ENCODE assay signal across 36 mouse cellular contexts in the genomic region with DNA sequence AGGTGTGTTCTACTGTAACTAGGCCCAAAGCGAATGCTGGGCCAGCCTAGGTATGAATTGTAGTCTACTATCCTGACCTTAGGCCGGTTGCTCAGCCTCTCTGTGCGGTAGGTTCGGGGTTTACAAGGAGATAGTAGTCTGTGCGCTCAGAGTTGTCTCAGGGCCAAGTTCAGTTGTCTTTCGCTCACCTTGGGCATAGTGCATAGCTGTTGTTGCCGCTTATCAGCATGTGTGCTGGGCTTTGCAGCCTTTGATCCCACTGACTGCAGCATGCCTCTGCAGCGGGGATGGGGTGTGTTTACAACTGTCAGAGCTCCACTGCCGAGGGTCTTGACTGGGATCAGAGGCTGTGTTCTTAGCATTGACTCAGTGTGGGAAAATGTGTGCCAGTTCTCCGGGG. TPM values are rescaled to one million over a fixed set of nuclear protein-coding genes. Genes with fewer than 3 reads are reported as not detected.
"Had no signal": no experiment of that assay in that cellular context is flagged by ENCODE, and none has a peak within 500 bp of the region (broad histone marks: within the 10 kb centered on the region; RNA-seq: fewer than 3 reads in every experiment).

No protein-coding gene starts in this region.

- H3K9me3 ChIP-seq: heart, embryonic 13.5 days; heart, embryonic 15.5 days; hindbrain, embryonic 13.5 days; hindbrain, embryonic 15.5 days; limb, embryonic 10.5 days had no signal

- H3K4me3 ChIP-seq: heart, adult 2 months; heart, embryonic 13.5 days; heart, embryonic 15.5 days; hindbrain, embryonic 13.5 days; hindbrain, embryonic 15.5 days; layer of hippocampus, adult 2 months; left cerebral cortex, adult 2 months; limb, embryonic 10.5 days; limb, embryonic 12.5 days had no signal

- ATAC-seq: hindbrain, postnatal 0 days had no signal

- H3K4me2 ChIP-seq: heart, embryonic 11.5 days; heart, embryonic 13.5 days; heart, embryonic 15.5 days; hindbrain, embryonic 13.5 days; hindbrain, embryonic 15.5 days; limb, embryonic 12.5 days; liver, embryonic 11.5 days had no signal

- H3K36me3 ChIP-seq: hindbrain, embryonic 15.5 days had no signal

- H3K9ac ChIP-seq: heart, embryonic 13.5 days; heart, embryonic 15.5 days; hindbrain, embryonic 13.5 days; hindbrain, embryonic 15.5 days; limb, embryonic 12.5 days had no signal

- H3K27ac ChIP-seq: heart, adult 2 months; heart, embryonic 13.5 days; heart, embryonic 15.5 days; hindbrain, embryonic 13.5 days; hindbrain, embryonic 15.5 days; hindbrain, postnatal 0 days; layer of hippocampus, adult 2 months; left cerebral cortex, adult 2 months; limb, embryonic 10.5 days; limb, embryonic 12.5 days had no signal

- DNase-seq: gastrocnemius, postnatal 14 days; gastrocnemius, postnatal 36 days; heart, adult 11 months; heart, adult 2 months; heart, postnatal 14 days; heart, postnatal 36 days; kidney, adult 18-20 months; kidney, adult 8-10 months; kidney, postnatal 10 days; kidney, postnatal 25 days; kidney, postnatal 4 days; liver had no signal

- H3K4me1 ChIP-seq: heart, embryonic 13.5 days; heart, embryonic 15.5 days; hindbrain, embryonic 13.5 days; hindbrain, embryonic 15.5 days; limb, embryonic 10.5 days; limb, embryonic 12.5 days had no signal

- H3K27me3 ChIP-seq: heart, embryonic 13.5 days; heart, embryonic 15.5 days; hindbrain, embryonic 13.5 days; hindbrain, embryonic 15.5 days; limb, embryonic 12.5 days had no signal

RNA-seq across cellular contexts. Expression of gene Ldlrad2, which starts 31.4 kb away (rescaled TPM):
- total RNA-seq: gastrocnemius, adult 18-20 months; gastrocnemius, adult 8-10 months; gastrocnemius, postnatal 14 days; gastrocnemius, postnatal 36 days; heart, adult 2 months; heart, postnatal 14 days; heart, postnatal 36 days; hematopoietic stem cell, adult 5-6 weeks; hindbrain, postnatal 0 days; layer of hippocampus, adult 2 months; layer of hippocampus, postnatal 10 days; layer of hippocampus, postnatal 25 days; left cerebral cortex, adult 2 months; left cerebral cortex, postnatal 14 days; left cerebral cortex, postnatal 36 days had no signal
- polyA plus RNA-seq: gonadal fat pad, adult 2 months; heart, adult 2 months; heart, embryonic 11.5 days; heart, embryonic 13.5 days; heart, postnatal 0 days; intestine, embryonic 14.5 days; kidney, embryonic 14.5 days; kidney, embryonic 16.5 days; limb, embryonic 10.5 days; limb, embryonic 12.5 days; limb, embryonic 14.5 days; liver, embryonic 11.5 days had no signal
